Mouse (Mus musculus) spleen, adult 12 weeks (tissue): ENCODE data around the gene Pde3a.

Source experiments
- DNase-seq: peaks from one replicate; pipeline ENCODE4 v3.0.0; 2022; ENCODE audit warnings: low spot score

The Pde3a gene

DNA sequence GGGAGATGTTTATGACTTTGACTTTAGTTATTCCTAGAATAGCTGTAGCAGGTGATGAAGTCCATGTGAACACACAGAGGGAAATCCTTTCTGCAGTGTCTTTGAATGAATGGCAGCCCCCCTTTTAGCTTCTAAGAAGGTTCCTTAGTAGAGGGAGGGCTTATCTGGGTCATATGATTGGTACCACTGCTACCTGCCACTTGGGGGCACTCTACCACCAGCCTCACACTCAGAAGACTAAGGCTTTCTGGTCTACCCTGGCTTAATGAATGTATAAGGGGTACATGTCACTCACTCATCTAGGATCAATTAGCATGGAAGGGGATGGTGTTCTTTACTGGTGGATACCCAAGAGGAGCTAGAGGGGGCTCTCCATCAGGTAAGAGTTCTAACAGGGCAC lies 250.4 kb downstream of the Pde3a start:
- no peak for DNase-seq

DNA sequence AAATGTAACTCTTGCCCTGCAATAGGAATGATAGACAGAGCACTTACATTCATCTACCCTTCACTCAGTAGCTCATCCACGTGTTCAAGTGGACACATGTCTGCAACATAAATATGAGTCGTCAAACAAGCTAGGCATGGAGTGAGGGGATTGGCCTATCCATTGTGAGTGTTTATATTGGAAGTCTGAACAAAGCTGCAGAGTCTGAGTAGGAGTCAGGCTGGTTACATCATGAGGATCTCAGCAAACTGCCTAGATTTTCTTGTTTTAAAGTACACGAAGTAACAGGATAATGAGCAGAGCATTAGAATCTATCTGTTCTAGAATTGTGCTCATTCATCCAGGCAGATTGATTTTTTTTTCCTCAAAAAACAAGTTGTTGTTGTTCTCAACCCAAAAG lies 252.1 kb downstream of the Pde3a start:
- no peak for DNase-seq

DNA sequence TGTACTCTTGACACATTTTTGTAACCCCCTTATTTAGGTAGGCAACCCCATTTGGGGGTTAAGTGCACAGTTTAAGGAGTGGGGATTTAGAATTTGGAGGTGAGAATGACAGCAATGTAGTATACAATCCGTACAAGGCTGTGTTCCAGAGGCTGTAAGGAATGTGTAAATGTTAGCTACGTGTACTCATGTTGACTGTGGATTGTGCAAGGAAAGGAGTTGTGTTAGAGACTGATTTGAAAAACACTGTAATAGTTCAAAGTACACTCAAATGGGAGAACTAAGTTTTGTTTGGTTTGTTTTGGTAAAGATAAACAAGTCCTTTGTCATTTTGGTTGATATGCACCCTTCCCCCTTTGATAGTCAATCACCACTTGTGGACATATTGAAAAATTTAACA lies 273.5 kb downstream of the Pde3a start:
- no peak for DNase-seq

DNA sequence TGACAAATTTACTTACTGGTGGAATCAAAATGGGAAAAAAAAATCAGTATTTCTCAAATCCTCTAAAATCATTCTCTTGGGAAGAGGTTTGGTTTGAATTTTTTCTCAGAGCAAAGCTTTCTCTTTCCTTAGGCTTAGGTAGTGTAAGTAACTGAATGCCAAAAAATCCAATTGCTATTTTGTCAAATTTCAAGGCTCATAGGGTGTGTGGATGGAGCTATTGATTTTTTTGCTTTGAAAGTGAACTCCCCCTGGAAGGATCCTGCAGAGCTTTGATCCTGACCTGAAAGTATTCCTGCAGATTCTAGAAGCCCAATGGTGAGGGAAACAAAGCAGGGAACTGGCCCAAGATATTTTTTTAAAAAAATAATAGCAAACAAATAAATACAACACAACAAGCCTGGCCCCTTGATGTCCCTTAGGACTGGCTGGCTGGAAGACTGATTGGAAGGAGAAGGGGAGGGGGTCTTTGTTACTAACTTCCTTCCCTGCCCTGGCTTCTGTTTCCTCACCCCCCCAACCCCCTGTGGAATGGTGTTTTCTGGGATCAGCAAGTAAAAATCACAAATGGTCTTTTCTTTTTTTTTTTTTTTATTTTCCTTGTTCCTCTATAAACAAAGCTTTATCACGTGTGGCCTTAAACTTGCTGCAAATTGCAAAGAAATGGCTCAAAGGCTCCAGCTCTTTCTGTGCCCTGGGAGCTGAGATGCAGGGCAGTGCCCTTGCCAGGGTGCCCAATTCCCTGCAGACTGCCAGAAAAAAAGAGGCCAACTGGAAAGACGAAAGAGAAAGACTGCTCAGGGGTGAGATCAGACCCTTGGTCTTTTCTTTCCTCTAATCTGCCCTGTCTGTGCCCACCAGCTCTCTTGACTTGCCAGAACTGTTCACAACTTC lies 274.9 kb downstream of the Pde3a start, which contains the start of gene Slco1c1:
TSS of gene Slco1c1 (plus strand) at position 622 of the 894 bp plus-strand sequence.
- DNase-seq: no peak

GRCm38 (mm10) chr6:141525787-141526186 lies 276.7 kb downstream of the Pde3a start:
- no peak for DNase-seq

- DNase-seq: no peak
Observed at GRCm38 (mm10) chr6:141530865-141531264, 281.8 kb downstream of the Pde3a start.

GRCm38 (mm10) chr6:141537298-141537697 lies 288.2 kb downstream of the Pde3a start:
- DNase-seq: no peak

DNA sequence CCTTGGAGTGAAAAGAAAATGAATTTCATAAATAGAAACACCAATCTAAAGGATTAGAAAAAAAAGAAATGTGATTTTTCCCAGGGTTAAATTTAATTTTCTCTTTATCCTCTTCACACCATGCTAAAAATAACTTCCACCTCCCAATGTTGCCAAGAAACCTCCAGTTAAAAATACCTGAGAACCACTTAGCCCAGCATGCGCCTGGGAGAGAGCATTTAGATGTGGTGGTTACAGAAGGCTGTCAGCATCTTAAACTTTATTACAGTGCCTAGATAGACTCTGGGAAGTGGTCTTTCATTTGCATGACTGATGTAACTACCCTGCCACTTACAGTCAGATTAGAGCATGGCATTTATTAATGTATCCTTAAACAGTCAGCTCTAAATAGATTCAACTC lies 292.1 kb downstream of the Pde3a start:
- no peak for DNase-seq

DNA sequence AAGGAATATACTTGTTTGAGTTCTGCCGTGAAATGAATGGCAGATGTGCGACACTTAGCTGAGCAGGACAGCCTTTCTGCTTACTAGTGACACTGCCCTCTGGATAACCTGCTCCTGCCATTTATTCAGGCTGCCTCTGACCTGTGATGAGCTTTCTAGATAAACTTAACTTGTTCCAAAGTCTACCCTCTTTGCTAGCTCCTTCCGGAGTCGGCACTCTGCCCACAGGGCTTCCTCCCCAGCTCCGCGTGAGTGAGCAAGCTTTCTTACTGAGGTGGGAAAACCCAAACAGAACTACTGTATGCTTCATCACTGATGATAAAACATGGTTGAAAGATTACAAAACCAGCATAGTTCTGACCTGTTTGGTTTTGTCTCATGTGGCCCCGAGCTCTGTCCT lies 294.3 kb downstream of the Pde3a start:
- no peak for DNase-seq
